Mouse (Mus musculus) olfactory bulb, adult 2 months (tissue): Measurements from ENCODE around the gene Nit2.

Experiments used
- CTCF ChIP-seq: fragments of 200-500 bp; IDR thresholded peaks from 2 replicates; pipeline ENCODE4 v1.5.1; 2012; ENCODE audit warnings: low read depth, mild to moderate bottlenecking, low read length, moderate library complexity; ENCODE audit not compliant: insufficient read depth
- POLR2A ChIP-seq: fragments of 200-500 bp; IDR thresholded peaks from 2 replicates; pipeline ENCODE4 v1.6.1; 2012; ENCODE audit warnings: mild to moderate bottlenecking, low read depth, low read length, moderate library complexity; ENCODE audit not compliant: insufficient read depth

- TF ChIP-seq CTCF: no peak
- no peak for TF ChIP-seq POLR2A
Measured at GRCm38 (mm10) chr16:57122682-57123445, 44.3 kb downstream of the Nit2 start.
